Mouse (Mus musculus) heart, postnatal 0 days (tissue): Measurements from ENCODE around the gene Gm17268. TPM values are rescaled to one million over a fixed set of nuclear protein-coding genes. Genes with fewer than 3 reads are reported as not detected.
A peak's percentile ranks its signal among the peaks of the same experiment; 100 is the strongest.

Experiments used
- ATAC-seq: fragments of 200-750 bp; cut with Nextera tagmentation; 2 replicates; pipeline ENCODE4 v1.8.0; 2017; ENCODE audit warnings: low read depth, moderate number of reproducible peaks, moderate library complexity; ENCODE audit not compliant: insufficient read depth
- DNase-seq: peaks from one replicate; pipeline ENCODE4 v3.0.0-alpha.2; 2016; ENCODE audit warnings: low spot score
- H3K27ac ChIP-seq: fragments of 300-500 bp; sonication (generic); 2 replicates; pipeline ENCODE4 v1.5.1; 2014; ENCODE audit warnings: low read depth, mild to moderate bottlenecking
- H3K27me3 ChIP-seq: fragments of 300-500 bp; sonication (generic); 2 replicates; pipeline ENCODE4 v1.6.1; 2014; ENCODE audit warnings: low read length, mixed read lengths; ENCODE audit not compliant: control insufficient read depth, insufficient read depth
- H3K36me3 ChIP-seq: fragments of 300-500 bp; sonication (generic); replicated peaks from 2 replicates; pipeline ENCODE4 v1.6.1; 2014; ENCODE audit warnings: low read length, mixed read lengths; ENCODE audit not compliant: control insufficient read depth, insufficient read depth
- H3K4me1 ChIP-seq: fragments of 300-500 bp; sonication (generic); 2 replicates; pipeline ENCODE4 v1.6.1; 2014; ENCODE audit warnings: antibody characterized with exemption; ENCODE audit not compliant: control insufficient read depth, insufficient read depth
- H3K4me2 ChIP-seq: fragments of 300-500 bp; sonication (generic); 2 replicates; pipeline ENCODE4 v1.6.1; 2014; ENCODE audit warnings: low read depth, mild to moderate bottlenecking, low read length, moderate library complexity
- H3K4me3 ChIP-seq: fragments of 300-500 bp; sonication (generic); 2 replicates; pipeline ENCODE4 v1.5.1; 2014; ENCODE audit warnings: low read depth, low read length
- H3K9ac ChIP-seq: fragments of 300-500 bp; sonication (generic); replicated peaks from 2 replicates; pipeline ENCODE4 v1.6.1; 2014; ENCODE audit warnings: low read depth, low read length, mixed read lengths
- H3K9me3 ChIP-seq: fragments of 300-500 bp; sonication (generic); replicated peaks from 2 replicates; pipeline ENCODE4 v1.6.1; 2016; ENCODE audit warnings: low read length; ENCODE audit not compliant: control insufficient read depth
- CTCF ChIP-seq: IDR thresholded peaks from 2 replicates; pipeline ENCODE4 v1.5.1; 2016; ENCODE audit warnings: antibody characterized with exemption, control low read depth, low read depth
- EP300 ChIP-seq: IDR thresholded peaks from 2 replicates; pipeline ENCODE4 v1.6.1; 2016; ENCODE audit warnings: antibody characterized with exemption, low read depth
- WGBS: fragments of 180-500 bp; shearing (Covaris S2); extraction: QIAGEN DNeasy Blood & Tissue Kit; methylation state at CpG from one replicate; pipeline ENCODE4 v1.1.7; 2014; 5-methylcytosine and 5-hydroxymethylcytosine counted together
- polyA plus RNA-seq: library from polyadenylated mRNA; unstranded; fragments of >200 nt; fragmentation: Nextera tagmentation; extraction: Ambion mirVana; gene quantifications from 2 replicates; pipeline ENCODE4 v1.2.1, GENCODE M21; 2015
- total RNA-seq: library from RNA; depleted of rRNA; stranded (reverse); fragments of >200 nt; gene quantifications from 2 replicates; pipeline ENCODE4 v1.2.3, GENCODE M21; 2014; ENCODE audit warnings: low replicate concordance

Gm17268 gene
- total and polyA plus RNA-seq, 2 experiments from 2014 or later = not detected

GRCm38 (mm10) chr11:82006796-82007423, 31.5 kb downstream of the Gm17268 start:
- Histone ChIP-seq H3K36me3 (no peaks in the 10 kb centered on the region), H3K27ac (peak overlapping the region; percentile 58), H3K9me3 (no peaks in the 10 kb centered on the region), H3K27me3 (no peaks in the 10 kb centered on the region), H3K4me2 (no peak overlapping the region), H3K4me1 (no peaks in the 10 kb centered on the region; the same call in 1 of the 2 replicates), H3K4me3 (no peak overlapping the region), H3K9ac (no peak overlapping the region)
- ATAC-seq (peak; percentile 73), DNase-seq (peak; percentile 82)
- no peak for TF ChIP-seq EP300
- TF ChIP-seq CTCF = no peak
- WGBS = 30% methylated on average over 12 of the region's 12 CpGs

- 58% methylated on average over 2 of the region's 2 CpGs for WGBS
Measured at GRCm38 (mm10) chr11:82004810-82005209, 33.6 kb downstream of the Gm17268 start.

GRCm38 (mm10) chr11:82000581-82000980, 37.8 kb downstream of the Gm17268 start:
- no peak overlapping the region for H3K4me3 ChIP-seq
- no peak for ATAC-seq
- H3K36me3 ChIP-seq = no peaks in the 10 kb centered on the region
- H3K9me3 ChIP-seq = no peaks in the 10 kb centered on the region
- H3K27ac ChIP-seq = no peak overlapping the region
- DNase-seq = no peak
- no peaks in the 10 kb centered on the region for H3K4me1 ChIP-seq
- no peaks in the 10 kb centered on the region for H3K27me3 ChIP-seq
- TF ChIP-seq EP300 (no peak), CTCF (no peak)
- no peak overlapping the region for H3K9ac ChIP-seq
- 67% methylated on average over 5 of the region's 5 CpGs for whole genome bisulfite sequencing
- no peak overlapping the region for H3K4me2 ChIP-seq

More at GRCm38 (mm10) chr11:82004810-82005209, 33.6 kb downstream of the Gm17268 start:
- no peak for ATAC-seq
- Histone ChIP-seq H3K9me3 (no peaks in the 10 kb centered on the region), H3K9ac (no peak overlapping the region), H3K4me3 (no peak overlapping the region), H3K27me3 (no peaks in the 10 kb centered on the region), H3K27ac (no peak overlapping the region), H3K4me1 (no peaks in the 10 kb centered on the region; the same call in 1 of the 2 replicates), H3K4me2 (no peak overlapping the region), H3K36me3 (no peaks in the 10 kb centered on the region)
- TF ChIP-seq CTCF = no peak
- DNase-seq = no peak

- Histone ChIP-seq H3K4me3 (no peak overlapping the region), H3K4me1 (no peaks in the 10 kb centered on the region), H3K9ac (no peak overlapping the region), H3K27me3 (no peaks in the 10 kb centered on the region), H3K4me2 (no peak overlapping the region), H3K36me3 (no peaks in the 10 kb centered on the region), H3K9me3 (no peaks in the 10 kb centered on the region), H3K27ac (no peak overlapping the region)
- TF ChIP-seq CTCF (no peak), EP300 (no peak)
- ATAC-seq = no peak
- DNase-seq = no peak
- 53% methylated on average over 4 of the region's 4 CpGs for WGBS
Measured at GRCm38 (mm10) chr11:81999469-81999868, 38.9 kb downstream of the Gm17268 start.

GRCm38 (mm10) chr11:81998646-81999045, 39.7 kb downstream of the Gm17268 start:
- Histone ChIP-seq H3K4me1 (no peaks in the 10 kb centered on the region), H3K36me3 (no peaks in the 10 kb centered on the region), H3K9ac (no peak overlapping the region), H3K9me3 (no peaks in the 10 kb centered on the region), H3K27me3 (no peaks in the 10 kb centered on the region), H3K27ac (no peak overlapping the region), H3K4me2 (no peak overlapping the region), H3K4me3 (no peak overlapping the region)
- ATAC-seq (no peak), DNase-seq (no peak)
- TF ChIP-seq CTCF (no peak), EP300 (no peak)
- 82% methylated on average over 3 of the region's 3 CpGs for WGBS

- H3K4me1 ChIP-seq = no peaks in the 10 kb centered on the region
- no peak overlapping the region for H3K27ac ChIP-seq
- 78% methylated on average over 5 of the region's 5 CpGs for WGBS
- H3K4me2 ChIP-seq = no peak overlapping the region
- DNase-seq (no peak), ATAC-seq (no peak)
- no peaks in the 10 kb centered on the region for H3K9me3 ChIP-seq
- H3K9ac ChIP-seq = no peak overlapping the region
- H3K27me3 ChIP-seq = no peaks in the 10 kb centered on the region
- H3K36me3 ChIP-seq = no peaks in the 10 kb centered on the region
- H3K4me3 ChIP-seq = no peak overlapping the region
- TF ChIP-seq EP300 (no peak), CTCF (no peak)
Measured at GRCm38 (mm10) chr11:81997085-81997484, 41.3 kb downstream of the Gm17268 start.
